9 mouse cellular contexts compared by ENCODE assay signal in genomic region chr10:42962655-42963054, GRCm38 (mm10).
A peak's percentile ranks its signal among the peaks of the same experiment; 100 is the strongest.
DNase-seq lines count a peak whose midpoint lies in the region; ATAC-seq and TF ChIP-seq lines count a peak whose summit lies in the region.
"Had no signal": no experiment of that assay in that cellular context is flagged by ENCODE, and none has a peak within 500 bp of the region (broad histone marks: within the 10 kb centered on the region; RNA-seq: fewer than 3 reads in every experiment).

No protein-coding gene starts in this region.

- TF ChIP-seq EP300 in liver, postnatal 0 days (IDR thresholded peaks at IDR 0.05; ENCODE audit: low read depth) = no peak

- H3K9ac ChIP-seq in liver, postnatal 0 days (replicated peaks) = no peak overlapping the region
- H3K9ac ChIP-seq in midbrain, embryonic 14.5 days (replicated peaks; ENCODE audit: low read length) = no peak overlapping the region
- H3K9ac ChIP-seq: liver, embryonic 14.5 days had no signal

- peak overlapping the region; percentile 78 for H3K27ac ChIP-seq in spleen, adult 2 months (ENCODE audit: insufficient read depth, low read length)
- no peak overlapping the region for H3K27ac ChIP-seq in liver, postnatal 0 days (ENCODE audit: low read depth)
- no peak overlapping the region for H3K27ac ChIP-seq in midbrain, embryonic 14.5 days (replicated peaks; ENCODE audit: low read depth, low read length)
- H3K27ac ChIP-seq: liver, embryonic 14.5 days had no signal

- no peaks in the 10 kb centered on the region for H3K27me3 ChIP-seq in spleen, adult 2 months (ENCODE audit: control insufficient read depth, insufficient read depth, low read length)
- no peaks in the 10 kb centered on the region for H3K27me3 ChIP-seq in liver, postnatal 0 days (ENCODE audit: insufficient read depth, low read length)
- no peaks in the 10 kb centered on the region for H3K27me3 ChIP-seq in midbrain, embryonic 14.5 days (ENCODE audit: control insufficient read depth, insufficient read depth, low read length)

- H3K9me3 ChIP-seq in liver, postnatal 0 days (ENCODE audit: low read length) = no peaks in the 10 kb centered on the region
- no peaks in the 10 kb centered on the region for H3K9me3 ChIP-seq in midbrain, embryonic 14.5 days (ENCODE audit: control insufficient read depth, low read length)

- H3K4me3 ChIP-seq in spleen, adult 2 months (ENCODE audit: extremely low read depth, insufficient read depth, insufficient read length) = peak overlapping the region; percentile 55
- peak overlapping the region; percentile 22; the same call in 1 of the 2 replicates for H3K4me3 ChIP-seq in liver, postnatal 0 days (ENCODE audit: low read depth, low read length)
- no peak overlapping the region for H3K4me3 ChIP-seq in midbrain, embryonic 14.5 days (replicated peaks; ENCODE audit: low read depth, low read length)

- ATAC-seq in liver, postnatal 0 days = peak; percentile 45; the same call in 1 of the 2 replicates
- ATAC-seq in midbrain, embryonic 14.5 days (ENCODE audit: low FRiP score, low TSS enrichment) = no peak

- no peak for TF ChIP-seq POLR2A in spleen, adult 2 months (IDR thresholded peaks at IDR 0.05; ENCODE audit: low read depth, low read length)

- H3K4me1 ChIP-seq in spleen, adult 2 months (ENCODE audit: control insufficient read depth, insufficient read depth, insufficient read length) = peaks cover 6% of the 10 kb centered on the region; the same call in 1 of the 2 replicates
- peaks cover 13% of the 10 kb centered on the region for H3K4me1 ChIP-seq in liver, postnatal 0 days (ENCODE audit: insufficient read depth)
- H3K4me1 ChIP-seq in midbrain, embryonic 14.5 days (ENCODE audit: control insufficient read depth, insufficient read depth, low read length) = peaks cover 5% of the 10 kb centered on the region; the same call in 1 of the 2 replicates

- H3K36me3 ChIP-seq in spleen, adult 2 months (ENCODE audit: control insufficient read depth, insufficient read depth, low read length) = peaks cover 2% of the 10 kb centered on the region; the same call in 1 of the 2 replicates
- no peaks in the 10 kb centered on the region for H3K36me3 ChIP-seq in liver, postnatal 0 days (replicated peaks; ENCODE audit: insufficient read depth, low read length)
- H3K36me3 ChIP-seq in midbrain, embryonic 14.5 days (ENCODE audit: control insufficient read depth, insufficient read depth, low read length) = no peaks in the 10 kb centered on the region

- WGBS in spleen, adult 2 months = 36% methylated on average over 13 of the region's 13 CpGs
- 55% methylated on average over 13 of the region's 13 CpGs for WGBS in liver, postnatal 0 days (ENCODE audit: insufficient replicate concordance)
- WGBS in midbrain, embryonic 14.5 days = 85% methylated on average over 13 of the region's 13 CpGs

- peak in 1 of 2 experiments; percentile 27 for DNase-seq in spleen, adult 2 months (ENCODE audit: low read depth in 1 of 2, low spot score in 2 of 2)
- DNase-seq in spleen, adult 12 weeks (ENCODE audit: low spot score) = no peak
- peak; percentile 76 to 78 for DNase-seq in heart, adult 9 months (ENCODE audit: low spot score in 2 of 2)
- DNase-seq in liver, postnatal 0 days = no peak
- peak; percentile 45 for DNase-seq in thymus, postnatal 14 days
- no peak for DNase-seq in neural tube, embryonic 10.5 days (ENCODE audit: extremely low spot score, low spot score)
- no peak for DNase-seq in midbrain, embryonic 14.5 days
- DNase-seq in layer of hippocampus, adult 9-11 months = no peak

- H3K4me2 ChIP-seq in liver, postnatal 0 days (ENCODE audit: low read depth, low read length) = peak overlapping the region; percentile 51
- no peak overlapping the region for H3K4me2 ChIP-seq in midbrain, embryonic 14.5 days (ENCODE audit: low read length)

- TF ChIP-seq CTCF in spleen, adult 2 months (IDR thresholded peaks at IDR 0.05; ENCODE audit: extremely low read depth, insufficient read depth, insufficient read length, insufficient replicate concordance) = no peak
- no peak for TF ChIP-seq CTCF in liver, postnatal 0 days (IDR thresholded peaks at IDR 0.05; ENCODE audit: low read depth)

Comparison
In these comparisons a context has a peak if more than half of its experiments do, and no peak if none do; other contexts are left out.
1. DNase-seq: peak in heart, adult 9 months (2 of 2) and thymus, postnatal 14 days (single experiment); none in spleen, adult 12 weeks (single experiment), liver, postnatal 0 days (single experiment), neural tube, embryonic 10.5 days (single experiment), midbrain, embryonic 14.5 days (single experiment) and layer of hippocampus, adult 9-11 months (single experiment).